Mouse (Mus musculus) testis, postnatal 10 days (tissue): ENCODE results near the gene Ano5.

Experiments used
- DNase-seq: peaks from one replicate; pipeline ENCODE4 v3.0.0; 2021; ENCODE audit warnings: low spot score

Ano5 gene

DNA sequence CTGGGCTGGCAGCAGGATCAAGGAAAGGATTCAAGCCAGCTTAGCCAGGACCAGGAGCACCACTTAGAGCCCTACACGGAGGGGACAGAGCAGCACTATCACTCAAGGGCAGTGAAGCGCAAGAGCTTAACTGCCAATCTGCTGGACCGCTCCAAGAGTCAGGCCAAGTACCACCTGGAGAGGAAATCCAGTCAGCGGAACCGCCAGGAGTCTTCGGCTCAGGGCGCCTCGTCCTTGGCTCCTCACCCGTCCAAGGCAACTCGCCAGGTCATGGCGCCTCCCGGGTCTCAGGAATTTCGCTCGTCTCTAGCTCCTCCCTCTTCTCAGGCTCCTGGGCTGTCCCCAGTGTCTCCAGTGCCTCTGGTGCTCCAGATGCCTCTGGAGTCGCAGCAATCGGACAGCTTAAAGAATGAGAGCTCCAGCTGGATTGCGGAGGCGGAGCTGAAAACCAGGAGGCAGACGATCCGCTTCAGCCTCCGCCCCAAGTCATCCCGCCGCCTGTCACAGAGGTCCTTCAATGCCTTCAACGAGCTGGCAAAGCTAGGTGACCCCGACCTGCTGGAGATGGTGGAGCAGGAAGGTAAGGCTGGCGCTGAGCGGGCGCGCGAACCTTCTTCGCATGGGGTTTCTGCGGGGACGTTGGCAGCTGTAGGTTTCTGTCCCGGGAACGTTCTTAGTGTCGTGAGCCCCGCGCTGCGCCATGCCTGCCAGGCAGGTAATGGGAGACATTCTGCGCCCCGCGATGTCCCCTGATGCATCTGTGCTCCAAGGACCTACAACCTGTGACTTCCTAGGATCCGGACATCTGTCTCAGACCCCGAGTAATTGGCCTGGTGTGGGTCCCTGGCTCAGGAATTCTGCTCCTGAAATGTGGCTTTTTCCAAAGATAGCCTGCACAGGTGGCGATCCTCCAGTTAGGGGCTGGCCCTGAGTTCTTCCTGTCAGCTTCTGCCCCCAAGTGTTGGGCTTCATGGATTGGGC is at the start of gene Ano5:
TSS of gene Ano5 (plus strand) at position 359 of the 981 bp plus-strand sequence.
- DNase-seq = peak; percentile 74

DNA sequence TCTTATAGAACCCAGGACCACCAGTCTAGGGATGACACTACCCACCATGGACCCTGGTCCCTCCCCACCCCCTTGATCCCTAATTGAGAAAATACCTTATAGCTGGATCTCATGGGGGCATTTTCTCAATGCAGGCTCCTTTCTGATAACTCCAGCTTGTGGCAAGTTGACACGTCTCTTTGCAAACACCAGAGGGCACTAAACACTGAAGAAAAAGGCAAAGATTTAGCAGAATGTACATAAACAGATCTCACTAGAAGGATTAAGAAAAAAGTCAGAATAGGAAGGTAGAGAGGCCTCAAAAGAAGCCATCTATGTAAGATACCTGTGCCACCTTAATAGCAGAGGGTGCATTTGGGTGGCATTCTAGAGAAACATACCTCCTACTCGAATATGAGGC is 11.4 kb upstream of the Ano5 start:
- no peak for DNase-seq

DNA sequence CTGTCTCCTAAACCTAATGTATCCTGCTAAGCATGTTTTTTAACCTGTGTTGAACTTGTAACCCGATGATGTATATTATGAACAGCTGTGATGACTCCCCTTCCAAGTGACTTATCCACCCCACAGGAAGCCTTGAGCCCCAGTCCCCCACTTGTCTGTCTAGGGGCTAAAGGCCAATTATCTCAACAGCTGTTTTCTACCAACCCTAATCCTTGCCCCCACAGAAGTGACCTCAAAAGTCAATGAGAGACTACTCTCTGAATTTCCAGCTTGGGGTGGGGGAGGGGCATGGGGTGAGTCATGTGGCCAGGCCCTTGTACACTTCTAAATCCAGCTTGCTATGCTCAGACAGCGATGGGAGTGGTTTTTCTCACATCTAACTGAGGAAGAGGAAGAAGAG is 6.9 kb upstream of the Ano5 start:
- no peak for DNase-seq

DNA sequence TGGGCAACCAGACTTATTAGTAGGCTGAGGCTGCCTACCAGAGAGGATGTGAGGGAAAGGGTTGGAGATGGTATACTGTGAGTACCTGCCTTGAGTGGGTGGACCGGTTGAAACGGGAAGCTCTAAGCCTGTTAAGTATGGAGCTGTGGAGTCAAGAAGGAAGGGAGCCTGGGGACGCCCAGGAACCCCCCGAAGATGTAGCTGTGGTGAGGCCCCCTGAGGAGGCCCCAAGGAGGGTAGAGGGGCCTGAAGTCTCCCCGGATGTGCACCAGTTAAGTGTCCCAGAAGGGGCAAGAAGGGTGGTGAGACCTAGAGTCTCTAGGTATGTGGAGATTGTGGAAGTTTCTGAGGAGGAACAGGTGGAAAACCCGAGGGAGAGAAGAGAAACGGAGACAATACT is 682 bp upstream of the Ano5 start:
- no peak for DNase-seq

DNA sequence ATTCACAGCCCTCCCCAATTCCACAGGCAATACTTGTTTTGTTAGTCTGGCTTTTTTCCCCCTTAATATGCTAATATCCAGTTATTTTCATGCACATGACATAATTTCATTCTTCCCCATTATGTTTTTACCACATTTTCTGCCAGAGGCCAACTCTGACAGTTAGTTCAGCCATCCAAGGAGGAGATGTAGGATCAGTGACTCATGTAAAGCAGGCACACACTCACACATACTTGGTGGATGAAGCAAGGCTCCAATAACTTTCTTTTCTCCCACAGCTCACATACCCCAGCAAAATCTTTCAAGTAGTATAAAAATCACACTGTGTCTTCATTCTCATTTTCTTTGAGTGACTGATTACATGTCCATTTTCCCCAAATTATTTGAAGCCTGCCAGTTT is 28.5 kb downstream of the Ano5 start:
- no peak for DNase-seq

DNA sequence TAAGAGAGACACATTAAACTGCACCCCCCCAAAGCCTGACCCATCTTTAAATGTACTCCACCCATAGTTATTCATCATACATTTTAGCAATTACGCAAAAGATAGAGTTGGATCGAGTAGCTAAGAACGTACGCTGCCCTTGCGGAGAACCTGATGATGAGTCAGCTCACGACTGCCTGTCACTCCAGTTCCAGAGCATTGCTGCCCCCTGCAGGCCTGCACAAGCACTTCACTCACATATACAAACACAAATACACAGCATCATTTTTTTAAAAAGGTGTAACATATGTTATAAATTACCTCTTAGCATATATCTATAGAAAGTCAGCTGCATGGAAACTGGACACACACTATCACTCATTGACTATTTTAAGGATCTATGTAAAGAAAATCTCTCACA is 29.9 kb downstream of the Ano5 start:
- peak; percentile 61 for DNase-seq

DNA sequence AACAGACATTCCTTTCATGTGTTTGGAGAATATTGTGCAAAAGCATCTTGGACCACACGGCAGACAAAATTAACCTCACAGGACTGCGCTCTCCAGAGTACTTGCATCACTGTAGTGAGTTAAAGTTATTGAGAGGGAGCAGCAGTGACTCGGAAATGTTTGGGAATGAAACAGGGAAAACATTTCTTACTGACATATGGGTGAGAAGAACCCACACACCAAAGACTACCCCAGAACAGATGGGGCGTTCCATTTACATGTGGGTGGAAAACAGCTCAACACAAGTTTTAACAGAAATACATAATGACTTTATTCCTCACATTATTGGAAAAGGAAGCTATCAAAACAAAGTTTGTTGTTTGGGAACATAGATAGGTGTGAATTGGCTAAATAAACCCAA is 89.2 kb downstream of the Ano5 start:
- no peak for DNase-seq

DNA sequence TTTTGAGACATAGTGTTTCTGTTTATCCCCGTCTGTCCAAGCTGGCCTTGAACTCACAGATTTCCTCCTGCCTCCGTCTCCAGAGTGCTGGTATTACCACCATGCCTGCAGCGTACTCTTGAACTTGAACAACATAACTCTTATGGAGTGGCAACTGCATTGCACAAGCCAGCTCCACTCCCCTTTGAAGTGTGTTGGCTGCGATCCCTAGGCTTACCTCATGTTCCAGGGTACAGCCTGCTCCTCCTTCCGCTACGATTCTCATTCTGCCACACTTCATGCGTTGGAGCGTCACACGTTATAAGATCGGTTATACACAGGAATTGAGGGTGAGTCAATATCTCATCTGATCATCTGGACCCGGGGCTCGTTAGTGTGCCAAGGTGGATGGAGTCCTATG is 92.9 kb downstream of the Ano5 start:
- no peak for DNase-seq

DNA sequence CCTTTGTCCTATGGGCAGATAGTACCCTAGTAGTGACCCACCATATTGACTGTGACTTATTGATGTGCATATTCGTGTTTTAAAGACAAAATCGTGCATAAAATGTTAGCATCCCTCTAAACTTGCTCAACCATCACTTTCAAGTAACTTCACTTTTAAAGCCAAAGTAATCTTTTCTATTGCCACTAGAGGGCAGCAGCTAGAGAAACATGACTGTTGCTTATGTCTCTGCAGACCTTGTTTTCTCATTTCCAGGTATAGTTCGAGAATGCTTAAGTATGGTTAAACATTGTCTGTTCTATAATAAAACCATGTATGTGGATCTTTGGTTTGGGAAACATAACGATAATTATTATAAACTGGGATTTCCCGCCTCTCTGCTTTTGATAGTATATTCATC is 103.6 kb downstream of the Ano5 start:
- DNase-seq = no peak

DNA sequence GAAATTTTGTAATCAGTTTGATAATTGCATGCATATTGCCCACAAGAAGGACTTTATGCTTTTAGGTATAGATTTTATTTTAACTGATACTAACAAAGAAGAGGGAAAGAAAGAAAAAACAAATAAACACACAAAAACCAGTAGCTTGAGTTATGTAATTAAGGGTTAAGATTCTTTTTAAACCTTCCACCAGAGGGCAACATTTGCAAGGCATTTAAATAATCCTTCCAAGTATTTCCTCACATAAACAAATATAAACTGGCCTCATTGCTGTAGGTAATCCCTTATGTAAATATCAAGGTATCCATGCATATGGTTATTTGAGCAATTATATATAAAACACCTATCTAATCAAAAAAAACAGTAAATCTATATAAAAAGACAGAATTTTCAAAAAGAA is 107.1 kb downstream of the Ano5 start:
- no peak for DNase-seq

DNA sequence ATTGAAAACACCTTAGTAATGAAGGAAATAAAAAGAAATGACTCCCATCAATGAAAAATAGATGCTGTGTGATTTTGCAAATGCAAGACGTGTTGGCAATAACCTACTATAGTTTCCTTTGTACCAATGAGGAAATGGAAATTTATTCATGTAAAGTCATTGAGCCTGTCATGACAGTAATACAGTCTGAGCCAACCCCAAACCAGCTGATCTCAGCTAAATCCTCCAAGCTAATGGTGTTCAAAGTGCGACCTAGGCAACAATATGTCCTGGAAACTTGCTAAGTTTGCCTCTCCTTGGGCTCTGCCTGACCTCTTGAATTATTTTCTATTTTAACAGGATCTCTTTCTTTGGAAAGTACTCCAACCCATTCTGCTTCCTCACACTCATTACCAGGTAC is 107.6 kb downstream of the Ano5 start:
- DNase-seq = no peak

DNA sequence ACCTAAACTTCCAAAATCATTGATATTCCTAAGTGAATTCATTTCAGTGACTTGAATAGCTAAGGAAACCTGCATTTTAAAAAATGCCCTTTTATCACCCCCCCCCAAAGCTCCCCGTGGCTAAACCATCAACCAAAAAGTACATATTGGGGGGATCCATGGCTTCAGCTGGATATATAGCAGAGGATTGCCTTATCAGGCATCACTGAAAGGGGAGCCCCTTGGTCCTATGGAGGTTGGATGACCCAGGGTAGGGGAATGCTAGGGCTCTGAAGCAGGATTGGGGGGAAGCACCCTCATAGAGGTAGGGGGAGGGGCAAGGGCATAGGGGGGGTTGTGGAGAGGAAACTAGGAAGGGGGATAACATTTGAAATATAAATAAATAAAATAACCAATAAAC is 109.1 kb downstream of the Ano5 start:
- DNase-seq = no peak

DNA sequence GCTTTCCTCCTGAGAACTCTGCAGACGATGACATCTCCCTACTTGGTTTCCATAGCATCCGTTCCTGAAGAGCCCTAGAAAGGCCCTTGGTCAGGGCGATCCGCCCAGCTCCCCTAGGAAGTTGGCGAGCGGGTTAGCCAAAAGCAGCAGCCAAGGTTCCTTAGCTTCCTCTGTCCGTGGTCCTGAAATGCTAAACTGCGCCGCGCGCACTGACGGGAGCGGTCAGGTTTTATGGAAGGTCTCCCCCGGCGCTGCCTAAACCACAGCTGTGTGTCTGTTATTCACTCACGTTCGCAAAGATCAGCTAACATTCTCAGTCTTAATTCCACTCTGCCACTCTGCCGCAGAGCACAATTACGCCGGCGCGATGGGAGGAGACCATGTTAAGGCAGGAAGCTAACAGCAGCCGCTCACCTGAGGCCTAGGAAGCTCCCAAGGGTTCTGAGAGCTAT is 110.9 kb downstream of the Ano5 start, which contains the start of gene Slc17a6:
TSS of gene Slc17a6 (plus strand) at position 313 of the 452 bp plus-strand sequence.
- peak; percentile 78 for DNase-seq

DNA sequence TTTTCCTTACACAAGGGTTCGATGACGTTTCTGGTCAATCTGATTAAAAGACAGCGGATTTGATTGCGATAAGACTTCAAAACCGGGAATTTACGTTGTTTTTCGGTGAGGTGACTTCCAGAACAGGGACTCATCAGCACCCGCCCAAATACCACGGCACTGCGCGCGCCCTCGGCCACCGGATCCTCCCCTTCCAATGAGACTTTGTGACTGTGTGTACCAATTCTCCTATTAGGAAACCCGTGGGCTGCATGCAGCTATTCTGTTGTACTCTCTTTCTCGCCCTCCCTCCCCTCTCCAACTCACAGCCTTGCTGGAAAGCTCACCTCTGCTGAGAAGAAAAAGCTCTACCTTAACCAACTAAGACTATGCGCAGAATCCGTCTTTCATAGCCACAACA is 111.4 kb downstream of the Ano5 start:
- no peak for DNase-seq

DNA sequence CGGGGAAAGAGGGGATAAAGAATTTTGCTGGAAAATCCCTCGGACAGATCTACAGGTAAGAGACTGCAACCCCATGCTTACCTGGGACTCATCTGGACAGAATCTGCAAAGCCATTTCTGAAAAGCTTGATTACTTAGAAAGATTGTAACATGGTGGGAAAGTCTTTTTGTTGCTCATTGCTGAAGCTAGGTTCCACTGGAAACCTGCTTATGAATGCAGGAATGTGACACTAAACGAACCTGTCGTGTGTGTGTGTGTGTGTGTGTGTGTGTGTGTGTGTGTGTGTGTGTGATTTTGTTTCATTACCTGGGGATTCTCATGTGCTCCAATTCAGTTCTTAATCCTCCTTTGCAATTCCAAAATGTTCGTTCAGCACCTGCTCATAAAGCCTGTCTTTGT is 111.8 kb downstream of the Ano5 start:
- DNase-seq = no peak

DNA sequence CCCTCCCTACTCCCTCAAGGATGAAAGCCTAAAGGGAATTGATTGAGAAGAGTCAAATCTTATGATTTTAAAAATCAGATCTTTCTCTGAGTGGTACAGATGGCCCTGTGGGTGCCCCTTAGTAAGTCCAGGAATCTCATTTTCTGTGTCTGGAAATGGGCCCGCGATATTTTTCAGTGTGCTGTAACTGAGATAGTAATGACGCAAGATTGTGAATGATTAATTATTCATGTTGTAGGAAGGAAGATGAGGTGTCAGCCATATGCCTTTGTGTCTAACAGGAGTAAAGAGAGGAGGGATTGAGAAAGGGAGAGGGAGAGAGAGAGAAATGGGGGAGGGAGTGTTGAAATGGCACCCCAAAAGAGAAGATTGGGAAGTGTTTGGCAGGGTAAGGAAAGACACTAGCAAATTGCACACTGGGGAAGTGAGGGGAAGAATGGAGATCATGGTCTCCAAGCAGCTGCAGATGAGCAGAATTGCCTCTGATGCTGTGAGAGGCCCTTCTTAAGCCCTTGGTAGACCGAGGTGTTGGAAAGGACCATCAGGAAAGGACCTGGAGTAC is 113.6 kb downstream of the Ano5 start:
- DNase-seq = no peak

DNA sequence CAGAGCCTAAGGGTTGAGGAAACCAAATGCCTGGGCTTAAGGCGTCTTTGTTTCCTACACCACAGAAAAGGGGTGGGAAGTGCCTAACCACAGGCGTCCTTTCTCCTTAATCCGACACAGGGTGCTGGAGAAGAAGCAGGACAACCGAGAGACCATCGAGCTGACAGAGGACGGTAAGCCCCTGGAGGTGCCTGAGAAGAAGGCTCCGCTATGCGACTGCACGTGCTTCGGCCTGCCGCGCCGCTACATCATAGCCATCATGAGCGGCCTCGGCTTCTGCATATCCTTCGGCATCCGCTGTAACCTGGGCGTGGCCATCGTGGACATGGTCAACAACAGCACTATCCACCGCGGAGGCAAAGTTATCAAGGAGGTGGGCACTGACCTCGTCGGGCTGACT is 114.3 kb downstream of the Ano5 start:
- no peak for DNase-seq

DNA sequence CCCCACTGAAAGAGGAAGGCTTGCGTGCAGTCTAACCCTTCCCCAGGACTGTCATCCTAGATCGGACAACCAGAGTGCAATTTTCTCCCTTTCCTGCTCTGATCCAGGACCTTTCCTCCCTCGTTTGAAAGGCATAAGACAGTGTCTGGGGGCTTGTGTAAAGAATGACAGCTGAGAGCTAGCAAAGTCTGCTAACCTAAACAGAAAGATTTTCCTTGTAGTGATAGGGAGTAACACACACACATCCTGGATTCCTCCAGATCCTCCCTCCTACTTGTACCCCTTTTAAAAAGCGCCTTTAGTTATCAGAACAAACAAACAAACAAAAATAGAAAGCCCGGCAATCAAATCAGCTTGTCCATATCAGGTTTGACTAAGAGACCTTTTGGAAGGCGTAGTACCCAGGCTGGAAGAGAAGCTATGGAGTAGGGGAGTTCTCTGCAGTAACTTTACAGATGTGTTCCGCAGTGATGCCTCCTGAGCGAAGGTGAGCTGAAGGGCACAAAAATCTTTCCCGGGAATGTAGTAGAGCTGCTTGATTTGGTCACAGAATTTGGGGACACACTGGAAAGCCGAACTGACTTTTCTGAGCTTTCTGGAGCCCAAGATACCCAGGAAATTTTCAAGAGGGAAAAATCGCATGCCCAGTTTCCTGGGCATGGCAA is 114.9 kb downstream of the Ano5 start:
- DNase-seq = no peak

DNA sequence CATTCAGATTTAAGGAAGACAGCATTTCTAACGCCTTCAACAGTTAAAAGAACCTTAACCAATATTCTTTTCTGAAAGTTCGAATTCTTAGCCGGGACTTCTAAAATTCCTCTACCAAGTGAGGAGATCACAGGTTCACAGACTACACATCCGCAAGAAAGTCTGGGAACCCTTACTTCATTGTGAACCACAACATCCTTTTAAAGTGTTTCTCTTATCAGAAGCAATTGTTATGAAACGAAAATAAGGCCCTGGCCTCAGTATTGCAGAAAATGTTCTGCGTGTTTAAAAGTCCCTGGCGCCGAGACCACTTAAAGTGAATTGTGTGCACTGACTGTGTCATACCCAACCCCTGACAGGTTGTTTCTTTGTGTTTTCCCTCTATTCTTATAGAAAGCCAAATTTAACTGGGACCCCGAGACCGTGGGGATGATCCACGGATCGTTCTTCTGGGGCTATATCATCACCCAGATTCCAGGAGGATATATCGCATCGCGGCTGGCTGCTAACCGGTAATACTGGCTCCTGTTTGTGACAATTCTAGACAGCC is 115.7 kb downstream of the Ano5 start:
- no peak for DNase-seq

DNA sequence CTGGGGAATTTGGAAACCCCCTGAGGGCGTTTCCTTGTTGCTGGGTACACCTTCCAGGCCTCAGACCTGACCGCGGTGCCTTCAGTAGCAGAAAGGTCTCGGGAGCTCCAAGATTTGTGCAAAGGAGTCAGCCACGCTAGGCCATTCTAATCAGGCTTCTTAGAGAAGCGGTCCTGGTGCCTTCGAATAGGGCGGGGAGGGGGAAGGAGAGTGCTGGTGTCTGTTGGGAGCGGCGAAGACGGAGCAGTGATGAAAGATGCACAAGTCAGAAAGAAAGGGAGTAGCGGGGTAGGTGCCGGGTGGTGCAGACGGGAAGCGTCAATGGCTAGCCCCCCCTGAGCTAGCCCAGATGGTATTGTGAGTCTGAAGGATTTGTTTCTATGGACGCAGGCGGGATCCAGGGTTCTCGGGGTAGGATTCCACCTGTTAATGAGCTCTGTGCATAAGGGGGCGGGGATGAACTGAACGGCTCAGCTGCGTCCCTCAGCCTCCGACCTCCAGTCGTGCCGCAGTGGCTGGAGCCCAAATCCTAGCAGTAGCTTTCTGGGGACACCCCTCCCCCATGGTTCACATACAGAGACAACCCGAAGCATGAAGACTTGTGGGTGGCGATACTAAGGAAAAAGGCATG is 116.3 kb downstream of the Ano5 start:
- DNase-seq = no peak

DNA sequence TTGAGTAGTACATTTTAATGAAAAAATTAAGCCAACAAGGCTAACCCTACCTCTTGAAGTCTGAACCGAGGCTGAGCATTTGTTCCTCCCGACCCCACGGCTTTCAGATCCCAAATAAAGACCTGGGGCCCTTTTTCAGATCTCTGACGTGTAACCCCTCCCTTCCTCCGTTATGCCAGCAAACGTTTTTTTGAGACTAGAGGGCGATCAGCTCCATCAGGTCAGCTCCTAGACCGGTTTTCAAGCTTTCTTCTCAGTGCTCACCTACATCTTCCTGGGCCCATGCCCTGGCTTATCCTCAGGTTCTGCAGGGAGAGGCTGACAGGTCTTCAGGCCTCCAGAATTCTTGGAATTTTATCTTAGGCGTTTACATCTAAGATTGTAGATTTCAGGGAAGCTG is 116.8 kb downstream of the Ano5 start:
- no peak for DNase-seq

DNA sequence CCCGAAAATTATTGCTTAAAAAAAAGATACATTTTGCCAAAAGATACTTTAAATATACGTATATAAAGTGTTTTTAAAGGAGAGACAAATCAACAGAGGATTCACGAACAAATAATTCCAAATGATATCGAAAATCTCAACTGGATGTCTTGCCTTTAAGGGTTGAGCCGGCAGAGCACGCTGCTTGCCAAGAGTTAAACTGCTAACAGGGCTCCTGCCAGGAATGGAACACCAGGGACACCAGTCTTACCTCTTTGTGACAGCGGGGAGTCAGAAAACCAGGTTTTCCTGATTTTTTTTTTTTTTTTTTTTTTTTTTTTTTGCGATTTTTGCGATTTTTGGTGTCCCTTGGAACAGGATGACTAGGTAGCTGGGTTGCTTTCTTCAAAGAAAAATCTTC is 117.5 kb downstream of the Ano5 start:
- no peak for DNase-seq
